Mouse (Mus musculus): ENCODE measurements around the gene H1foo. TPM values are rescaled to one million over a fixed set of nuclear protein-coding genes. Genes with fewer than 3 reads are reported as not detected.

The H1foo gene
- polyA plus RNA-seq, 1 experiment = not detected

DNA sequence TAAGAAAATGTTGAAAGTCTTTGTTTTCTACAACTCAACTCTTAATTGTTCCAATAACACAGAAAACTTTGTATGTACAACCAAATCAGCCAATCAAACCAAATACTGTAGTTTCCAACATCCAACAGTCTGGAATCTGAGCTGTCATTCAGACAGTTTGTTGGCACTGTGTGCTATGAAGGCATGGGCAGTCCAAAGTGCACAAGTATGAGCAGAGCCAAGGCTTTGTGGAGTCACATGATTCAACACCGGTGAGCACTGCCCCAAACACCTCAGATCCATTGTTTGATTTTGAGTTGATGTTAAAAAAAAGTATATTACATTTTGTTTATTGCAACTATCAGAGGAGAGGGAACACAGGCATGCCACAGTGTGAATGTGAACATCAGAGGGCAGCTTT, 4.1 kb upstream of the H1foo start:
- Histone ChIP-seq H3K4me1 (ENCODE audit: control insufficient read depth, insufficient read depth, low read length) (no peaks in the 10 kb centered on the region; the same call in 1 of the 2 replicates), H3K4me3 (replicated peaks; ENCODE audit: extremely low read depth, low read depth, low read length) (no peak overlapping the region)
- no peak for DNase-seq
- TF ChIP-seq CTCF (IDR thresholded peaks at IDR 0.05; ENCODE audit: insufficient read depth, low read length) (no peak), POLR2A (IDR thresholded peaks at IDR 0.05; ENCODE audit: borderline replicate concordance, extremely low read depth, low read depth, low read length) (no peak)
- 28% methylated on average over 1 of the region's 1 CpGs for WGBS

DNA sequence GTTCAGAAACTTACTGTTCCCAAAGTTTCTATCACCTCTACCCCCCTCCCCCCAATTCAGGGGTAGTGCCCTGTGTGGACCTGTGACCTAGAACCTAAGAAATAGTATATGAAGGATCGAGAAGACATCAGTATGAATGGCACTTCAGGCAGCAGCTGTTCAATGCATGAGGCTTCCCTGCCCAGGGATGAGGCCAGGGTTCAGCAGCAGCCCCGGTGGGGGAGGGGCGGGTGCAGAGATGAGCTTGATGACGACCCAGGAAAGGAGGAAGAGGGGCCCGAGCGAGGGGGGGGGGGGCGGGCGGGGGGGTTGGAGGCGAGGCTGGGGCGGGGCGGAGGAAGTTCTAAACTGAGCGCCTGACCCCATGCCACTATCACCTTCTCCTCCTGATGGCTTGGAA, 3.6 kb upstream of the H1foo start:
- no peaks in the 10 kb centered on the region; the same call in 1 of the 2 replicates for H3K4me1 ChIP-seq (ENCODE audit: control insufficient read depth, insufficient read depth, low read length)
- TF ChIP-seq CTCF (IDR thresholded peaks at IDR 0.05; ENCODE audit: insufficient read depth, low read length) (no peak), POLR2A (IDR thresholded peaks at IDR 0.05; ENCODE audit: borderline replicate concordance, extremely low read depth, low read depth, low read length) (no peak)
- 15% methylated on average over 6 of the region's 12 CpGs for WGBS
- H3K4me3 ChIP-seq (replicated peaks; ENCODE audit: extremely low read depth, low read depth, low read length) = no peak overlapping the region
- DNase-seq = no peak

DNA sequence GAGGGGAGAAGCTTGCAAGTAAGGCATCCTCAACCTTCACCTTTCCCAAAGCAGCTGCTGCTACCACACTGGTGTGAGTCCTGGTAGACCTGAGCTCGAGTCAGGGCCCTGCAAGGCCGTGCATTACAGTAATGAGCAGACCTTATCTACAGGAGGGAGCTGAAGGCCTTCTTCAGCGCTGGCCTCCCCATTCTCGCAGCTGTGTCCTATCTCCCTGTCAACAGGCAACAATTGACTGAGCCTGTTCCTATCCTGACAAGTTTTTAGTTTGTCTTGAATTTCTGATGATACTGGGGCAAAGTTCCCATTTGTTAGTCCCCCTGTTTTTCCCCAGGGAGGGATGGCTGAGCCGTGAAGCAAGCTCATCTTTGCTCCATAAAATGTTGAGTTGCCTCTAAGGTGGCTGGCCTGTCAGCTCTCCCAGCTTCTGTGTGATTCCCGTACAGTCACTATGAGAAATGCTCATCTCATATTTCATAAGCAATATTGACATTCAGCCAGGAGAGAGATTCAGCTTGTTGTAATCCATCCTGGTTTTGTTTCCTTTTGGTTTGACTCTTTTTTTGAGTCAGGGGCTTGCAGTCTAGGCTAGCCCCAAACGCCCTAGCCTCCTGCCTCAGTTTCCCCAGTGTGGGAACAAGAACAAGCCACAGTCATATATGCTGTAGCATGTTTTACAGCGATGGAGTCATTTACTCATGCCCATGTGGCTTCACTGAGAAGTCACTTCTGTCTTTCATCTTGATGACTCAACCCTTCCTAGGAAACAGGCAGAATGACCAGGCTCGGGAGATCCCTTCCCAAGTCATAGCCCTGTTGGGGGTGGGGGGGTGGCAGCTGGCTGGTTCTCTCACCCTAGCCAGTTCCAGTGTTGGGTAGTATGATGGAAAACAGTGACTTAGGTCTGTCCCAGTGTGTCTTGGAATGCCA, 975 bp upstream of the H1foo start:
- Histone ChIP-seq H3K4me3 (replicated peaks; ENCODE audit: extremely low read depth, low read depth, low read length) (no peak overlapping the region), H3K4me1 (ENCODE audit: control insufficient read depth, insufficient read depth, low read length) (no peaks in the 10 kb centered on the region; the same call in 1 of the 2 replicates)
- TF ChIP-seq CTCF (IDR thresholded peaks at IDR 0.05; ENCODE audit: insufficient read depth, low read length) = no peak
- no peak for TF ChIP-seq POLR2A (IDR thresholded peaks at IDR 0.05; ENCODE audit: borderline replicate concordance, extremely low read depth, low read depth, low read length)
- DNase-seq = no peak
- WGBS = 64% methylated on average over 9 of the region's 9 CpGs

DNA sequence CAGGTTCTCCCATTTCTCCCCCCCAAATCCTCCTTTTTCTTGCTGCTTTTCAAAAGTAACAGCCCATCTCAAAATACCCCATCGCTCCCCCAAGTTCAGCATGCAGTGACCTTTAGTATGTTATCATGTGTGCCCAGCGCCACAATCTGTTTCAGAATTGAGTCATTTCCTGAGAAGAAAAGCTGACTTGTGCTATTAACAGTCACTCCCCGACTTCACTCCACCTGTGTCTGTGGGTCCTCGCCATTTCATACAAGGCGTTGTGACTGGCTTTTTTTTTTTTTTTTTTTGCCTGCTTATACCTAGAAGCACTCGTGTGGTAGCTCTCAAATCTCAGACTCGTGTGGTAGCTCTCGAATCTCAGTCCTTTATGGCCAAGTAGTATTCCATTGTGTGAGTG, 895 bp downstream of the H1foo start:
- no peak for DNase-seq
- H3K4me3 ChIP-seq (replicated peaks; ENCODE audit: extremely low read depth, low read depth, low read length) = no peak overlapping the region
- H3K4me1 ChIP-seq (ENCODE audit: control insufficient read depth, insufficient read depth, low read length) = no peaks in the 10 kb centered on the region; the same call in 1 of the 2 replicates
- 76% methylated on average over 8 of the region's 8 CpGs for WGBS
- TF ChIP-seq POLR2A (IDR thresholded peaks at IDR 0.05; ENCODE audit: borderline replicate concordance, extremely low read depth, low read depth, low read length) (no peak), CTCF (IDR thresholded peaks at IDR 0.05; ENCODE audit: insufficient read depth, low read length) (no peak)

DNA sequence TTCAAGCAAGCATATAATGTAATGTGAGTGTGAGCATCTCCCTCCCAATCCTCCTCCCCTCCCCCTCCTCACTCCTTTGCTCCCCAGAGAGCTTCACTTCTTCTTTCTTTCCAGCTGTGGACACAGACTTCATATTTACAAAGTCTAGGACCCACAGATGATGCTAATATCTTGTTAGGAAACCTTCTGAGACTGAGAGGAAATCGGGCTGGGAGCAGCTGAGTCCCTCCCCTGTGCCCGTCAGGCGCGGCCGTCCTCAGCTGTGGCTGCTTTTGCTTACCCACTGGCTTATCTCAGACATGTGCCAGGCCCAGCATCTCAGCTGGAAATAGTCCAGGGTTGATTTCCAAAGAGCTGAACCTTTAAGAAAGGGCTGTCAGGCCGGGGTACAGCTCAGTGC, 1.7 kb downstream of the H1foo start:
- no peak for TF ChIP-seq POLR2A (IDR thresholded peaks at IDR 0.05; ENCODE audit: borderline replicate concordance, extremely low read depth, low read depth, low read length)
- TF ChIP-seq CTCF (IDR thresholded peaks at IDR 0.05; ENCODE audit: insufficient read depth, low read length) = no peak
- Histone ChIP-seq H3K4me3 (replicated peaks; ENCODE audit: extremely low read depth, low read depth, low read length) (no peak overlapping the region), H3K4me1 (ENCODE audit: control insufficient read depth, insufficient read depth, low read length) (no peaks in the 10 kb centered on the region; the same call in 1 of the 2 replicates)
- no peak for DNase-seq
- WGBS = 23% methylated on average over 6 of the region's 6 CpGs

DNA sequence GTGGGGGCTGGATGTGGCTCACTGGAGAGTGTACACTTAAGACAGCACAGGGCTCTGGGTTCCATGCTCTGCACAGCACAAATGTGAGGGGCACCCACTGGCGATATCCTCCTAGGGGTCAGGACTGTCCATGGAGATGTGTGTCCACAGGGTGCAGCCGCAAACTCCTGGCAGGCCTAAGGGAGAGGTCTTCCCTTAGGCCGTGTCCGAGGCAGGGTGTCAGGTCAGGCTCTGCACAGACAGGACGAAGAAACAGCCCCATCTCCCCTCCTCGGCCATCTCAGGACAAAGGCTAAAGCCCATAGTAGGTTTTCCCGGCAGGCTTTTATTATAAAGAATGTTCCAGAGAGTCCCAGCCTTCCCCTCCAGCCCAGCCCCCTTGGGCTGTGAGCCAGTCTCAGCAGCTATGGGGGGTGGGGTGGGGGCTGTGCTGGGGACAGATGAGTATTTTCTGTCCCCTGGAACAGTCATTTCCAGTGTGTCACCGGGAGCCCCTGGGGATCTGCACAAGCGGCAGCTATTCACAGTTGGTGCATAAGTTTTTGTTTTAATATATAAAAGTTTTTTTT, 9.9 kb downstream of the H1foo start:
- Histone ChIP-seq H3K4me1 (ENCODE audit: control insufficient read depth, insufficient read depth, low read length) (peaks cover 26% of the 10 kb centered on the region), H3K4me3 (replicated peaks; ENCODE audit: extremely low read depth, low read depth, low read length) (no peak overlapping the region)
- TF ChIP-seq CTCF (IDR thresholded peaks at IDR 0.05; ENCODE audit: insufficient read depth, low read length) = no peak
- no peak for TF ChIP-seq POLR2A (IDR thresholded peaks at IDR 0.05; ENCODE audit: borderline replicate concordance, extremely low read depth, low read depth, low read length)
- no peak for DNase-seq
- WGBS = 69% methylated on average over 9 of the region's 9 CpGs

DNA sequence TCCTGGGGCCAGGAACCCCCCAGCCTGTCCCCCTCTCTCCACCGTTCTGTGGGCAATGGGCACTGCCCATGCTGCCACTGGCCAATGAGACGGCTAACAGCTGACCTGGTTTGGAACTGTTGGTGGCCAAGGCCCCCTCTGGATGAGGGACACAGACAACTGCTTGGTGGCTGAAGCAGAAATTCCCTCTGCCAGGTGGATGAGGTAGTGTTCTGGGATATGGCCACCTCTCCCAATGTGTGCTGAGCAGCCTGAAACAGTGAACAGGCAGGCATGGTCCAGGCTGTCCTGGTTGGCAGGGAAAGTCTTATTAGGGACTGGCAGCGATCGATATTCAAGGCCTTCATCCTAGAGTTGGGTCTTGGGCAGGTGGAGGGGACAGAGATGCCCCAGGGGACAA, 10.4 kb downstream of the H1foo start:
- TF ChIP-seq POLR2A (IDR thresholded peaks at IDR 0.05; ENCODE audit: borderline replicate concordance, extremely low read depth, low read depth, low read length) (no peak), CTCF (IDR thresholded peaks at IDR 0.05; ENCODE audit: insufficient read depth, low read length) (no peak)
- H3K4me3 ChIP-seq (replicated peaks; ENCODE audit: extremely low read depth, low read depth, low read length) = no peak overlapping the region
- WGBS = 86% methylated on average over 4 of the region's 4 CpGs
- peaks cover 27% of the 10 kb centered on the region for H3K4me1 ChIP-seq (ENCODE audit: control insufficient read depth, insufficient read depth, low read length)
- DNase-seq = no peak

DNA sequence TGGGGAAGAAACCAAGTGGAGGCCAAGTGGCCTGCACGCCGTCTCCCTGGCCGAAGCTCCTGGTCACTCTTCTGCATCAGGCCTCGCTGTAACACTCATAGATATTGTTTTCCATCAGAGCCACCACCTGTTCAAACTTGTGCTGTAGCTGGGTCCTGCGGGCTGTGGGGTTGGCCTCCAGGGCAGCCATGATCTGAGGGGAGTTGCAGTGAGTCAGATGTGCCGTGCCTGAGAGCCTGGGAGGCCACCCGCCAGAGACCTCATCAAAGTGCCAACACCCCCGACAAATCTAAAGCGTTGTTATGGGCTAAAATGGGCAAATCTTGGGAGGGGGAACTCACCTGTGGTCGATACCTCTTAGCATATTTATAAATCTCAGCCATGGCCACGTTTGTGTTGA, 10.9 kb downstream of the H1foo start:
- Histone ChIP-seq H3K4me3 (replicated peaks; ENCODE audit: extremely low read depth, low read depth, low read length) (no peak overlapping the region), H3K4me1 (ENCODE audit: control insufficient read depth, insufficient read depth, low read length) (peaks cover 27% of the 10 kb centered on the region)
- TF ChIP-seq POLR2A (IDR thresholded peaks at IDR 0.05; ENCODE audit: borderline replicate concordance, extremely low read depth, low read depth, low read length) = no peak
- TF ChIP-seq CTCF (IDR thresholded peaks at IDR 0.05; ENCODE audit: insufficient read depth, low read length) = no peak
- DNase-seq = no peak
- WGBS = 81% methylated on average over 11 of the region's 11 CpGs

DNA sequence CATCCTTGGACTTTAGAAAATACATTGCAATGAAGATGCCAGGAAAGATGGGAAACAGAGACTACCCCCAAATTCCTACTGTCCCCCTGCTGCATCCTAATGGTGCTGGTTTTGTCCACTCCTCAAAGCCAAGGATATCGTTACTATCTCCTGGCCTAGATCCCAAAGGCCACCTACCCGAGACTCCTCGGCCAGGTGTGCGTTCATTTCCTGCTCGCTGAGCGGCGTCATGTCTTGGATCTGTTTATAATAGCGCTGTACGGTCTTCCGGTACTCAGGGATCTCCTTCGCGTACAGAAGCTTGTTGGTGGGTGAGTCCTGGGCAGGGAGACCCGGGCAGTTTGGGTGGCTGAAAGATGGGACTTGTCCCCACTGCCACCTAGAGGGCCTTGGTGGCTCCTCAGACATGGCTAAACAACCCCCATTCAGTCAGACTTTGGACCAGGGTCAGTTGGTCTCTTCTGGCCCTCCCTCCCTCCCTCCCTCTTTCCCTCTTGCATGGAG, 11.7 kb downstream of the H1foo start:
- peaks cover 27% of the 10 kb centered on the region for H3K4me1 ChIP-seq (ENCODE audit: control insufficient read depth, insufficient read depth, low read length)
- H3K4me3 ChIP-seq (replicated peaks; ENCODE audit: extremely low read depth, low read depth, low read length) = no peak overlapping the region
- DNase-seq = no peak
- 29% methylated on average over 13 of the region's 13 CpGs for WGBS
- TF ChIP-seq CTCF (IDR thresholded peaks at IDR 0.05; ENCODE audit: insufficient read depth, low read length) (peak; percentile 27; the same call in 1 of the 2 replicates), POLR2A (IDR thresholded peaks at IDR 0.05; ENCODE audit: borderline replicate concordance, extremely low read depth, low read depth, low read length) (no peak)
